Mouse (Mus musculus) CH12.LX (cell line): ENCODE results near the gene Elf5. TPM values are rescaled to one million over a fixed set of nuclear protein-coding genes. Genes with fewer than 3 reads are reported as not detected.

Experiments
- DNase-seq: peaks from one replicate; pipeline ENCODE4 v3.0.0-alpha.2; 2013; ENCODE audit errors: extremely low read depth
- H3K27ac ChIP-seq: 2 replicates; pipeline ENCODE4 v1.5.1; 2012; ENCODE audit warnings: low read depth, mild to moderate bottlenecking, control low read depth, moderate library complexity; ENCODE audit not compliant: insufficient read depth
- H3K27me3 ChIP-seq: replicated peaks from 2 replicates; pipeline ENCODE3; 2012; ENCODE audit warnings: inconsistent platforms
- H3K36me3 ChIP-seq, 2 experiments: replicated peaks in 1 of 2; 2 replicates each; pipeline versions ENCODE3 to v1.6.1; 2012; ENCODE audit warnings: inconsistent platforms in 1 of 2, low read length in 1 of 2, mild to moderate bottlenecking in 1 of 2, mixed read lengths in 1 of 2, moderate library complexity in 1 of 2; ENCODE audit not compliant: control insufficient read depth in 1 of 2, insufficient read depth in 1 of 2
- H3K4me1 ChIP-seq, 2 experiments: 2 replicates each; pipeline ENCODE4 v1.6.1; 2012; ENCODE audit warnings: inconsistent platforms in 1 of 2, moderate library complexity in 1 of 2; ENCODE audit not compliant: insufficient read depth in 2 of 2, control insufficient read depth in 1 of 2
- H3K4me2 ChIP-seq: 2 replicates; pipeline ENCODE4 v1.6.1; 2012; ENCODE audit warnings: low read depth, mild to moderate bottlenecking, control low read depth; ENCODE audit not compliant: poor library complexity, insufficient read depth, severe bottlenecking
- H3K4me3 ChIP-seq, 3 experiments: fragments of 150-350 bp in 1 of 3; sonication (generic) in 1 of 3; replicated peaks in 1 of 3; 2 replicates each; pipeline versions ENCODE3 to v1.5.1; 2011 to 2012; ENCODE audit warnings: low read depth in 2 of 3, low read length in 2 of 3, mild to moderate bottlenecking in 2 of 3, moderate library complexity in 2 of 3, control low read depth in 1 of 3, improper control_type of control experiment in 1 of 3, inconsistent platforms in 1 of 3, mixed read lengths in 1 of 3; ENCODE audit not compliant: poor library complexity in 1 of 3
- H3K79me2 ChIP-seq: replicated peaks from 2 replicates; pipeline ENCODE4 v1.6.1; 2012; ENCODE audit warnings: mild to moderate bottlenecking, moderate library complexity; ENCODE audit not compliant: control insufficient read depth, poor library complexity, insufficient read depth, severe bottlenecking; ENCODE audit errors: extremely low read depth
- H3K9ac ChIP-seq: 2 replicates; pipeline ENCODE4 v1.6.1; 2012; ENCODE audit warnings: low read depth, mild to moderate bottlenecking, control low read depth, moderate library complexity; ENCODE audit not compliant: insufficient read depth
- H3K9me3 ChIP-seq: replicated peaks from 2 replicates; pipeline ENCODE3; 2012; ENCODE audit warnings: low read length, inconsistent platforms, mixed read lengths
- CTCF ChIP-seq, 2 experiments: IDR thresholded peaks in 1 of 2; conservative IDR thresholded peaks in 1 of 2; 2 replicates each; pipeline ENCODE4 v1.5.1; 2011 to 2012; ENCODE audit warnings: low read depth in 2 of 2, low read length in 2 of 2, improper control_type of control experiment in 1 of 2, inconsistent platforms in 1 of 2, mild to moderate bottlenecking in 1 of 2, moderate library complexity in 1 of 2
- E2F4 ChIP-seq: IDR thresholded peaks from 2 replicates; pipeline ENCODE4 v1.6.1; 2011; ENCODE audit warnings: low read depth, low read length, improper control_type of control experiment; ENCODE audit not compliant: insufficient replicate concordance
- ELF1 ChIP-seq: IDR thresholded peaks from 2 replicates; pipeline ENCODE4 v1.6.1; 2014; ENCODE audit warnings: low read depth, mild to moderate bottlenecking, inconsistent platforms, low read length, improper control_type of control experiment
- EP300 ChIP-seq: IDR thresholded peaks from 2 replicates; pipeline ENCODE4 v1.6.1; 2011; ENCODE audit warnings: low read length, improper control_type of control experiment
- ETS1 ChIP-seq: conservative IDR thresholded peaks from 2 replicates; pipeline ENCODE4 v1.6.1; 2012; ENCODE audit warnings: low read depth, mild to moderate bottlenecking, inconsistent platforms, low read length, improper control_type of control experiment, moderate library complexity
- GABPA ChIP-seq: IDR thresholded peaks from 2 replicates; pipeline ENCODE4 v1.6.1; 2012; ENCODE audit warnings: low read depth, low read length, improper control_type of control experiment, inconsistent platforms; ENCODE audit not compliant: insufficient replicate concordance
- HCFC1 ChIP-seq: IDR thresholded peaks from 2 replicates; pipeline ENCODE4 v1.6.1; 2012; ENCODE audit warnings: low read depth, mild to moderate bottlenecking, inconsistent platforms, low read length, improper control_type of control experiment
- JUND ChIP-seq: conservative IDR thresholded peaks from 2 replicates; pipeline ENCODE4 v1.6.1; 2011; ENCODE audit warnings: low read depth, low read length, improper control_type of control experiment
- KAT2A ChIP-seq: IDR thresholded peaks from 2 replicates; pipeline ENCODE4 v1.6.1; 2012; ENCODE audit warnings: low read length, improper control_type of control experiment, inconsistent platforms; ENCODE audit not compliant: insufficient replicate concordance
- MEF2A ChIP-seq: IDR thresholded peaks from 2 replicates; pipeline ENCODE4 v1.6.1; 2014; ENCODE audit warnings: low read depth, mild to moderate bottlenecking, inconsistent platforms, low read length, improper control_type of control experiment, borderline replicate concordance
- MYC ChIP-seq: IDR thresholded peaks from 2 replicates; pipeline ENCODE4 v1.6.1; 2011; ENCODE audit warnings: low read depth, mild to moderate bottlenecking, improper control_type of control experiment, low read length
- NELFE ChIP-seq: IDR thresholded peaks from 2 replicates; pipeline ENCODE4 v1.6.1; 2011; ENCODE audit warnings: low read depth, low read length, improper control_type of control experiment
- POLR2A ChIP-seq: IDR thresholded peaks from 2 replicates; pipeline ENCODE4 v1.6.1; 2011; ENCODE audit warnings: low read depth, mild to moderate bottlenecking, improper control_type of control experiment, low read length
- RCOR1 ChIP-seq: conservative IDR thresholded peaks from 2 replicates; pipeline ENCODE4 v1.6.1; 2012; ENCODE audit warnings: low read depth, mild to moderate bottlenecking, inconsistent platforms, low read length, improper control_type of control experiment
- SIN3A ChIP-seq: IDR thresholded peaks from 2 replicates; pipeline ENCODE4 v1.6.1; 2012; ENCODE audit warnings: low read length, improper control_type of control experiment, inconsistent platforms
- TBP ChIP-seq: conservative IDR thresholded peaks from 2 replicates; pipeline ENCODE4 v1.6.1; 2011; ENCODE audit warnings: low read depth, low read length, improper control_type of control experiment
- TCF12 ChIP-seq: IDR thresholded peaks from 2 replicates; pipeline ENCODE4 v1.6.1; 2014; ENCODE audit warnings: low read depth, mild to moderate bottlenecking, inconsistent platforms, low read length, improper control_type of control experiment
- USF2 ChIP-seq: conservative IDR thresholded peaks from 2 replicates; pipeline ENCODE4 v1.6.1; 2011; ENCODE audit warnings: low read depth, low read length, improper control_type of control experiment
- ZC3H11A ChIP-seq: IDR thresholded peaks from 2 replicates; pipeline ENCODE4 v1.6.1; 2012; ENCODE audit warnings: low read depth, mild to moderate bottlenecking, inconsistent platforms, low read length, improper control_type of control experiment
- ZMIZ1 ChIP-seq: IDR thresholded peaks from 2 replicates; pipeline ENCODE4 v1.6.1; 2012; ENCODE audit warnings: low read depth, mild to moderate bottlenecking, inconsistent platforms, low read length, improper control_type of control experiment
- ZNF384 ChIP-seq: IDR thresholded peaks from 2 replicates; pipeline ENCODE4 v1.6.1; 2012; ENCODE audit warnings: low read depth, low read length, improper control_type of control experiment, inconsistent platforms
- dilution Hi-C: fragments of 300-500 bp; cut with MboI; formaldehyde crosslinking; loops from 2 replicates; pipeline ENCODE4 v1.14.3; 2020; ENCODE audit warnings: low sequenced_read_pairs; ENCODE audit not compliant: extremely low pct_unique_long_range_greater_than_20kb, extremely low pct_ligation_motif_present
- in situ Hi-C: fragments of 300-500 bp; cut with MboI; formaldehyde crosslinking; loops from 3 replicates; pipeline ENCODE4 v1.14.3; 2019; ENCODE audit warnings: low sequenced_read_pairs, low pct_ligation_motif_present, low pct_unique_long_range_greater_than_20kb, mixed read lengths
- polyA plus RNA-seq: library from polyadenylated mRNA; unstranded; fragments of >175 nt; gene quantifications from 2 replicates; pipeline ENCODE4 v1.2.1, GENCODE M21; 2012; ENCODE audit warnings: low read depth; ENCODE audit not compliant: insufficient read length
- total RNA-seq, 2 experiments: library from RNA; depleted of rRNA; stranded (reverse); fragments of 300-350 nt in 1 of 2; fragments of >200 nt in 1 of 2; gene quantifications; 2 replicates each; pipeline ENCODE4 v1.2.3; 2012 to 2014

Elf5 gene
- total and polyA plus RNA-seq, 3 experiments, result not detected

DNA sequence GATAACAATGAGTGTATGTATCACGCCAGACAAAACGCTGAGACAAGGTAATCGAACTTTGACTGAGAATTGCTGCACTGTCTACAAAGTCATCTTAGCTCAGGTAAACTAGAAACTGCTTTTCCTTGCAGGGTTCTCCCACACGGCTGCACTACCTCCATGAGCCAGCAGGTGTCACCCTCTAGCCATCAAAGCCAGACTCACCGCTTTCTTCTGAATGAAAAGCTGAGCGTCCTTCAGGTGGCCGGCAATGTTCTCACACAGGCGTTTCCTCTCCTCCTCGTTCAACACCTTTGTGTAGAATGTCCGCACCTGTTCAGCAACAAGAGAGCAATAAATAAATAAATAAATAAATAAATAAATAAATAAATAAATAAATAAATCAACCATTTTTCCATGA lies 45.2 kb downstream of the Elf5 start (continued):
- TF ChIP-seq KAT2A (no peak), SIN3A (no peak), POLR2A (no peak), RCOR1 (no peak)

- Histone ChIP-seq H3K4me3 (no peak overlapping the region), H3K4me1 (peaks cover 0 to 7% of the 10 kb centered on the region in 2 experiments; a peak in 1 of 4 replicates), H3K4me2 (no peak overlapping the region), H3K9me3 (no peaks in the 10 kb centered on the region), H3K36me3 (peaks cover 45 to 94% of the 10 kb centered on the region in 2 experiments), H3K9ac (no peak overlapping the region), H3K27me3 (no peaks in the 10 kb centered on the region), H3K27ac (no peak overlapping the region), H3K79me2 (no peaks in the 10 kb centered on the region)
- TF ChIP-seq TCF12 (no peak), ZC3H11A (no peak), TBP (no peak), ZNF384 (no peak), RCOR1 (no peak), HCFC1 (no peak), ZMIZ1 (no peak), E2F4 (no peak), GABPA (no peak), MYC (no peak), ELF1 (no peak), EP300 (no peak), MEF2A (no peak), CTCF (conservative IDR thresholded peaks at IDR 0.05 in 1 of 2, IDR thresholded peaks at IDR 0.05 in 1 of 2; ENCODE audit: low read depth in 2 of 2, low read length in 2 of 2) (no peak), JUND (no peak), NELFE (no peak), ETS1 (no peak), USF2 (no peak)
- dilution Hi-C loops, result no loop called here
- in situ Hi-C loops, result loop anchor here (25.0 kb wide), 2 partner anchors 255 to 530 kb away; no protein-coding TSS in a partner anchor
- DNase-seq, result no peak
These were observed 45.6 kb downstream of the Elf5 start for GRCm38 (mm10) chr2:103457048-103457447.
